Mouse (Mus musculus): ENCODE measurements around the gene Epb41l2. TPM values are rescaled to one million over a fixed set of nuclear protein-coding genes. Genes with fewer than 3 reads are reported as not detected.

Epb41l2 gene
- total and polyA plus RNA-seq, 2 experiments: 6.8 to 17.4 TPM

GRCm38 (mm10) chr10:25426814-25427213 lies 67.2 kb downstream of the Epb41l2 start:
- Histone ChIP-seq H3K79me2 (ENCODE audit: control insufficient read depth, insufficient read depth, low read length) (no peaks in the 10 kb centered on the region; the same call in 1 of the 2 replicates), H3K9ac (ENCODE audit: low read depth, low read length) (no peak overlapping the region), H3K4me3 (ENCODE audit: insufficient read depth, low read depth, low read length) (no peak overlapping the region), H3K27me3 (ENCODE audit: control insufficient read depth, insufficient read depth, low read length) (no peaks in the 10 kb centered on the region), H3K4me1 (ENCODE audit: control insufficient read depth, insufficient read depth, low read length) (peaks cover 2% of the 10 kb centered on the region), H3K27ac (replicated peaks; ENCODE audit: insufficient read depth, low read depth, low read length) (0 out of 2 replicates have a peak overlapping the region, but pooled peaks have one; percentile 57), H3K36me3 (ENCODE audit: control insufficient read depth, insufficient read depth, low read length) (no peaks in the 10 kb centered on the region)
- WGBS: 57% methylated on average over 4 of the region's 4 CpGs
- no peak for DNase-seq (ENCODE audit: extremely low read depth, low read depth, low spot score)
- TF ChIP-seq POLR2A (IDR thresholded peaks at IDR 0.05; ENCODE audit: extremely low read depth, insufficient read depth, low read length) (no peak), CTCF (IDR thresholded peaks at IDR 0.05; ENCODE audit: low read depth, low read length) (no peak)

GRCm38 (mm10) chr10:25427523-25427922 lies 67.9 kb downstream of the Epb41l2 start:
- TF ChIP-seq CTCF (IDR thresholded peaks at IDR 0.05; ENCODE audit: low read depth, low read length) (no peak), POLR2A (IDR thresholded peaks at IDR 0.05; ENCODE audit: extremely low read depth, insufficient read depth, low read length) (no peak)
- H3K4me1 ChIP-seq (ENCODE audit: control insufficient read depth, insufficient read depth, low read length): peaks cover 5% of the 10 kb centered on the region
- WGBS: 42% methylated on average over 7 of the region's 7 CpGs
- no peak overlapping the region for H3K4me3 ChIP-seq (ENCODE audit: insufficient read depth, low read depth, low read length)
- 0 out of 2 replicates have a peak overlapping the region, but pooled peaks have one; percentile 57 for H3K27ac ChIP-seq (replicated peaks; ENCODE audit: insufficient read depth, low read depth, low read length)
- DNase-seq (ENCODE audit: extremely low read depth, low read depth, low spot score): no peak
- H3K27me3 ChIP-seq (ENCODE audit: control insufficient read depth, insufficient read depth, low read length): no peaks in the 10 kb centered on the region
- no peaks in the 10 kb centered on the region; the same call in 1 of the 2 replicates for H3K79me2 ChIP-seq (ENCODE audit: control insufficient read depth, insufficient read depth, low read length)
- H3K36me3 ChIP-seq (ENCODE audit: control insufficient read depth, insufficient read depth, low read length): no peaks in the 10 kb centered on the region
- no peak overlapping the region for H3K9ac ChIP-seq (ENCODE audit: low read depth, low read length)

- Histone ChIP-seq H3K4me3 (ENCODE audit: insufficient read depth, low read depth, low read length) (no peak overlapping the region), H3K9ac (ENCODE audit: low read depth, low read length) (no peak overlapping the region), H3K27ac (replicated peaks; ENCODE audit: insufficient read depth, low read depth, low read length) (no peak overlapping the region), H3K79me2 (ENCODE audit: control insufficient read depth, insufficient read depth, low read length) (no peaks in the 10 kb centered on the region; the same call in 1 of the 2 replicates), H3K36me3 (ENCODE audit: control insufficient read depth, insufficient read depth, low read length) (no peaks in the 10 kb centered on the region), H3K27me3 (ENCODE audit: control insufficient read depth, insufficient read depth, low read length) (no peaks in the 10 kb centered on the region), H3K4me1 (ENCODE audit: control insufficient read depth, insufficient read depth, low read length) (peaks cover 7% of the 10 kb centered on the region)
- no peak for DNase-seq (ENCODE audit: extremely low read depth, low read depth, low spot score)
- no peak for TF ChIP-seq POLR2A (IDR thresholded peaks at IDR 0.05; ENCODE audit: extremely low read depth, insufficient read depth, low read length)
- TF ChIP-seq CTCF (IDR thresholded peaks at IDR 0.05; ENCODE audit: low read depth, low read length): no peak
- WGBS: 95% methylated on average over 5 of the region's 5 CpGs
These were observed 69.1 kb downstream of the Epb41l2 start for GRCm38 (mm10) chr10:25428658-25429057.

- Histone ChIP-seq H3K27ac (replicated peaks; ENCODE audit: insufficient read depth, low read depth, low read length) (no peak overlapping the region), H3K4me3 (ENCODE audit: insufficient read depth, low read depth, low read length) (no peak overlapping the region), H3K27me3 (ENCODE audit: control insufficient read depth, insufficient read depth, low read length) (no peaks in the 10 kb centered on the region), H3K9ac (ENCODE audit: low read depth, low read length) (no peak overlapping the region), H3K36me3 (ENCODE audit: control insufficient read depth, insufficient read depth, low read length) (no peaks in the 10 kb centered on the region), H3K4me1 (ENCODE audit: control insufficient read depth, insufficient read depth, low read length) (peaks cover 7% of the 10 kb centered on the region), H3K79me2 (ENCODE audit: control insufficient read depth, insufficient read depth, low read length) (no peaks in the 10 kb centered on the region; the same call in 1 of the 2 replicates)
- 93% methylated on average over 4 of the region's 4 CpGs for WGBS
- no peak for DNase-seq (ENCODE audit: extremely low read depth, low read depth, low spot score)
- TF ChIP-seq CTCF (IDR thresholded peaks at IDR 0.05; ENCODE audit: low read depth, low read length) (no peak), POLR2A (IDR thresholded peaks at IDR 0.05; ENCODE audit: extremely low read depth, insufficient read depth, low read length) (no peak)
These were observed 69.7 kb downstream of the Epb41l2 start for GRCm38 (mm10) chr10:25429346-25429745.

GRCm38 (mm10) chr10:25430862-25431261 lies 71.3 kb downstream of the Epb41l2 start:
- Histone ChIP-seq H3K27me3 (ENCODE audit: control insufficient read depth, insufficient read depth, low read length) (no peaks in the 10 kb centered on the region), H3K4me1 (ENCODE audit: control insufficient read depth, insufficient read depth, low read length) (peaks cover 9% of the 10 kb centered on the region), H3K27ac (replicated peaks; ENCODE audit: insufficient read depth, low read depth, low read length) (no peak overlapping the region), H3K4me3 (ENCODE audit: insufficient read depth, low read depth, low read length) (no peak overlapping the region), H3K36me3 (ENCODE audit: control insufficient read depth, insufficient read depth, low read length) (no peaks in the 10 kb centered on the region), H3K79me2 (ENCODE audit: control insufficient read depth, insufficient read depth, low read length) (no peaks in the 10 kb centered on the region; the same call in 1 of the 2 replicates), H3K9ac (ENCODE audit: low read depth, low read length) (no peak overlapping the region)
- TF ChIP-seq POLR2A (IDR thresholded peaks at IDR 0.05; ENCODE audit: extremely low read depth, insufficient read depth, low read length) (no peak), CTCF (IDR thresholded peaks at IDR 0.05; ENCODE audit: low read depth, low read length) (no peak)
- no peak for DNase-seq (ENCODE audit: extremely low read depth, low read depth, low spot score)
- WGBS: 59% methylated on average over 6 of the region's 6 CpGs

GRCm38 (mm10) chr10:25432351-25432750 lies 72.8 kb downstream of the Epb41l2 start:
- TF ChIP-seq CTCF (IDR thresholded peaks at IDR 0.05; ENCODE audit: low read depth, low read length): no peak
- no peak for TF ChIP-seq POLR2A (IDR thresholded peaks at IDR 0.05; ENCODE audit: extremely low read depth, insufficient read depth, low read length)
- Histone ChIP-seq H3K79me2 (ENCODE audit: control insufficient read depth, insufficient read depth, low read length) (no peaks in the 10 kb centered on the region; the same call in 1 of the 2 replicates), H3K27ac (replicated peaks; ENCODE audit: insufficient read depth, low read depth, low read length) (no peak overlapping the region), H3K36me3 (ENCODE audit: control insufficient read depth, insufficient read depth, low read length) (no peaks in the 10 kb centered on the region), H3K27me3 (ENCODE audit: control insufficient read depth, insufficient read depth, low read length) (no peaks in the 10 kb centered on the region), H3K4me3 (ENCODE audit: insufficient read depth, low read depth, low read length) (peak overlapping the region; percentile 7; the same call in 1 of the 2 replicates), H3K4me1 (ENCODE audit: control insufficient read depth, insufficient read depth, low read length) (peaks cover 7% of the 10 kb centered on the region), H3K9ac (ENCODE audit: low read depth, low read length) (no peak overlapping the region)
- WGBS: 26% methylated on average over 10 of the region's 10 CpGs
- peak; percentile 27 for DNase-seq (ENCODE audit: extremely low read depth, low read depth, low spot score)
